Mouse (Mus musculus): ENCODE data around the gene Mid1ip1. TPM values are rescaled to one million over a fixed set of nuclear protein-coding genes. Genes with fewer than 3 reads are reported as not detected.

The Mid1ip1 gene
- polyA plus RNA-seq, 1 experiment, result 10.0 TPM

DNA sequence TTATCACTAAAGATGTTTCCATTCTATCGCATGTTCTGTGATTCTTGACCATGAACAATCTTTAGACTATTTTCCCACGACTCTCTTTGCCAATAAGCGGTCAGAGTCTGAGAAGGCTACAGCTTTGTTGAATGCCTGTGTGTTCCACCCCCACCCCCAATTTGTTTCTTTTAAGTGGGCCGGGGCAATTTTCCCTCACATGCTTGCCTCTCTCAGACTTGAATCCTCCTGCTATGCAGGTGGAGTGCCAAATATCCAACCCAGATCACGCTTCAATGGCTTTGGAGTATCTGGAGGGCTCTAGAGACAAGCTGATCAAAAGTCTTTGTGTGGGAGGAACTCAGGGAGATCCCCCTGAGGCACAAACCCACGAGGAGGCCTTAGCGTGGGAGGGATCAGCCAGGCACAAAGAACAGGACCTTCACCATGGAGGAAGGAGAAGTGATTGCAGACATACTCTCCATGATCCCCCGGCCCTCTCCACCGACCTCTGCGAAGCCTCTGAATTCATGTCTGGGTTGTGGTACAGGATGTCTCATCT is 48.7 kb downstream of the Mid1ip1 start:
- H3K4me1 ChIP-seq (ENCODE audit: control insufficient read depth, insufficient read depth, low read length), result no peaks in the 10 kb centered on the region
- no peak overlapping the region for H3K4me3 ChIP-seq (ENCODE audit: control insufficient read depth, low read depth, low read length)
- H3K36me3 ChIP-seq (ENCODE audit: control insufficient read depth, insufficient read depth, low read length), result no peaks in the 10 kb centered on the region
- H3K27me3 ChIP-seq (ENCODE audit: control insufficient read depth, insufficient read depth, low read length), result no peaks in the 10 kb centered on the region
- H3K27ac ChIP-seq (ENCODE audit: control insufficient read depth, insufficient read depth, low read depth, low read length), result peak overlapping the region; percentile 12; the same call in 1 of the 2 replicates
- TF ChIP-seq POLR2A (IDR thresholded peaks at IDR 0.05; ENCODE audit: control insufficient read depth, low read depth, low read length) (no peak), CTCF (IDR thresholded peaks at IDR 0.05; ENCODE audit: control insufficient read depth, insufficient read depth, insufficient replicate concordance, low read depth, low read length) (no peak)

Other genes with a start within 250 kb of the Mid1ip1 start
- 2.8 and 4.0 TPM in 2 replicates for gene Tspan7, start 229.9 kb upstream of the Mid1ip1 start, polyA plus RNA-seq (2012; rRNA removed)